Mouse (Mus musculus) hindbrain, embryonic 14.5 days (tissue): ENCODE results near the gene Scfd2. TPM values are rescaled to one million over a fixed set of nuclear protein-coding genes. Genes with fewer than 3 reads are reported as not detected.

Experiments used
- ATAC-seq: fragments of 200-750 bp; cut with Nextera tagmentation; 2 replicates; pipeline ENCODE4 v1.8.0; 2017; ENCODE audit warnings: moderate number of reproducible peaks, mild to moderate bottlenecking, moderate TSS enrichment, moderate library complexity; ENCODE audit not compliant: low FRiP score
- DNase-seq: peaks from one replicate; pipeline ENCODE4 v3.0.0-alpha.2; 2015; ENCODE audit warnings: low spot score
- H3K27ac ChIP-seq: fragments of 300-500 bp; sonication (generic); 2 replicates; pipeline ENCODE4 v1.5.1; 2014; ENCODE audit warnings: mild to moderate bottlenecking, moderate library complexity
- H3K27me3 ChIP-seq: fragments of 300-500 bp; sonication (generic); 2 replicates; pipeline ENCODE4 v1.6.1; 2014; ENCODE audit warnings: mild to moderate bottlenecking, low read length, mixed read lengths; ENCODE audit not compliant: control insufficient read depth, insufficient read depth
- H3K36me3 ChIP-seq: fragments of 300-500 bp; sonication (generic); replicated peaks from 2 replicates; pipeline ENCODE4 v1.6.1; 2014; ENCODE audit not compliant: control insufficient read depth, insufficient read depth
- H3K4me1 ChIP-seq: fragments of 300-500 bp; sonication (generic); replicated peaks from 2 replicates; pipeline ENCODE4 v1.6.1; 2014; ENCODE audit warnings: antibody characterized with exemption, low read length, mixed read lengths; ENCODE audit not compliant: control insufficient read depth, insufficient read depth
- H3K4me2 ChIP-seq: fragments of 300-500 bp; sonication (generic); replicated peaks from 2 replicates; pipeline ENCODE4 v1.6.1; 2014; ENCODE audit warnings: mild to moderate bottlenecking, moderate library complexity
- H3K4me3 ChIP-seq: fragments of 300-500 bp; sonication (generic); replicated peaks from 2 replicates; pipeline ENCODE4 v1.5.1; 2014; ENCODE audit warnings: mild to moderate bottlenecking, low read length
- H3K9ac ChIP-seq: fragments of 300-500 bp; sonication (generic); 2 replicates; pipeline ENCODE4 v1.6.1; 2014
- H3K9me3 ChIP-seq: fragments of 300-500 bp; sonication (generic); 2 replicates; pipeline ENCODE4 v1.6.1; 2016; ENCODE audit warnings: low read length; ENCODE audit not compliant: control insufficient read depth
- WGBS: fragments of 180-500 bp; shearing (Covaris S2); extraction: QIAGEN DNeasy Blood & Tissue Kit; methylation state at CpG from one replicate; pipeline ENCODE4 v1.1.7; 2014; 5-methylcytosine and 5-hydroxymethylcytosine counted together
- polyA plus RNA-seq: library from polyadenylated mRNA; unstranded; fragments of >200 nt; fragmentation: Nextera tagmentation; extraction: Ambion mirVana; gene quantifications from 2 replicates; pipeline ENCODE4 v1.2.1, GENCODE M21; 2014

The Scfd2 gene
- polyA plus RNA-seq, 1 experiment from 2014 or later, result 18.8 TPM

GRCm38 (mm10) chr5:74311865-74312264 is 219.7 kb downstream of the Scfd2 start:
- Histone ChIP-seq H3K4me3 (no peak overlapping the region), H3K9me3 (no peaks in the 10 kb centered on the region), H3K4me2 (no peak overlapping the region), H3K27me3 (peaks cover 3% of the 10 kb centered on the region; the same call in 1 of the 2 replicates), H3K36me3 (no peaks in the 10 kb centered on the region), H3K27ac (no peak overlapping the region), H3K9ac (no peak overlapping the region), H3K4me1 (no peaks in the 10 kb centered on the region)
- DNase-seq, result no peak
- no peak for ATAC-seq
- WGBS, result 47% methylated on average over 6 of the region's 6 CpGs

GRCm38 (mm10) chr5:74311200-74311825 is 220.2 kb downstream of the Scfd2 start:
- no peaks in the 10 kb centered on the region for H3K4me1 ChIP-seq
- H3K9me3 ChIP-seq, result no peaks in the 10 kb centered on the region
- no peak for ATAC-seq
- WGBS, result 32% methylated on average over 6 of the region's 6 CpGs
- no peak overlapping the region for H3K4me2 ChIP-seq
- no peak overlapping the region for H3K9ac ChIP-seq
- DNase-seq, result peak; percentile 82
- no peaks in the 10 kb centered on the region for H3K36me3 ChIP-seq
- H3K27ac ChIP-seq, result no peak overlapping the region
- H3K4me3 ChIP-seq, result no peak overlapping the region
- peaks cover 3% of the 10 kb centered on the region; the same call in 1 of the 2 replicates for H3K27me3 ChIP-seq

GRCm38 (mm10) chr5:74310101-74310500 is 221.5 kb downstream of the Scfd2 start:
- Histone ChIP-seq H3K9ac (no peak overlapping the region), H3K4me2 (no peak overlapping the region)
- WGBS, result 96% methylated on average over 5 of the region's 5 CpGs

GRCm38 (mm10) chr5:74307242-74307641 is 224.3 kb downstream of the Scfd2 start:
- H3K9me3 ChIP-seq, result no peaks in the 10 kb centered on the region
- no peak overlapping the region for H3K9ac ChIP-seq
- H3K4me3 ChIP-seq, result no peak overlapping the region
- no peak overlapping the region for H3K27ac ChIP-seq
- 83% methylated on average over 5 of the region's 5 CpGs for WGBS
- ATAC-seq (no peak), DNase-seq (no peak)
- no peak overlapping the region for H3K4me2 ChIP-seq
- no peaks in the 10 kb centered on the region for H3K27me3 ChIP-seq
- H3K36me3 ChIP-seq, result no peaks in the 10 kb centered on the region
- H3K4me1 ChIP-seq, result no peaks in the 10 kb centered on the region

More at GRCm38 (mm10) chr5:74310101-74310500, 221.5 kb downstream of the Scfd2 start:
- no peaks in the 10 kb centered on the region for H3K9me3 ChIP-seq
- ATAC-seq (no peak), DNase-seq (no peak)
- no peaks in the 10 kb centered on the region for H3K4me1 ChIP-seq
- no peak overlapping the region for H3K27ac ChIP-seq
- no peaks in the 10 kb centered on the region for H3K36me3 ChIP-seq
- H3K4me3 ChIP-seq, result no peak overlapping the region
- peaks cover 3% of the 10 kb centered on the region; the same call in 1 of the 2 replicates for H3K27me3 ChIP-seq

- H3K27ac ChIP-seq, result no peak overlapping the region
- DNase-seq (no peak), ATAC-seq (no peak)
- no peaks in the 10 kb centered on the region for H3K27me3 ChIP-seq
- H3K36me3 ChIP-seq, result no peaks in the 10 kb centered on the region
- H3K9ac ChIP-seq, result no peak overlapping the region
- no peak overlapping the region for H3K4me2 ChIP-seq
- H3K4me1 ChIP-seq, result no peaks in the 10 kb centered on the region
- WGBS, result 71% methylated on average over 4 of the region's 4 CpGs
- no peaks in the 10 kb centered on the region for H3K9me3 ChIP-seq
- no peak overlapping the region for H3K4me3 ChIP-seq
Measured at GRCm38 (mm10) chr5:74305533-74306189, 225.9 kb downstream of the Scfd2 start.

GRCm38 (mm10) chr5:74304767-74305166 is 226.8 kb downstream of the Scfd2 start:
- peaks cover 5% of the 10 kb centered on the region; the same call in 1 of the 2 replicates for H3K4me1 ChIP-seq
- 78% methylated on average over 4 of the region's 4 CpGs for WGBS
- H3K27me3 ChIP-seq, result no peaks in the 10 kb centered on the region
- H3K4me3 ChIP-seq, result no peak overlapping the region
- H3K9me3 ChIP-seq, result no peaks in the 10 kb centered on the region
- no peak overlapping the region for H3K27ac ChIP-seq
- no peaks in the 10 kb centered on the region for H3K36me3 ChIP-seq
- DNase-seq, result no peak
- H3K4me2 ChIP-seq, result no peak overlapping the region
- no peak overlapping the region for H3K9ac ChIP-seq
- ATAC-seq, result no peak

- H3K36me3 ChIP-seq, result no peaks in the 10 kb centered on the region
- H3K4me3 ChIP-seq, result no peak overlapping the region
- no peak overlapping the region for H3K9ac ChIP-seq
- 81% methylated on average over 3 of the region's 3 CpGs for WGBS
- DNase-seq, result no peak
- ATAC-seq, result no peak
- no peak overlapping the region for H3K27ac ChIP-seq
- H3K4me1 ChIP-seq, result peaks cover 5% of the 10 kb centered on the region; the same call in 1 of the 2 replicates
- H3K9me3 ChIP-seq, result no peaks in the 10 kb centered on the region
- no peaks in the 10 kb centered on the region for H3K27me3 ChIP-seq
- H3K4me2 ChIP-seq, result no peak overlapping the region
Measured at GRCm38 (mm10) chr5:74302331-74302730, 229.2 kb downstream of the Scfd2 start.

- Histone ChIP-seq H3K9me3 (no peaks in the 10 kb centered on the region), H3K4me2 (no peak overlapping the region), H3K36me3 (no peaks in the 10 kb centered on the region), H3K9ac (no peak overlapping the region), H3K27ac (no peak overlapping the region), H3K4me1 (peaks cover 5% of the 10 kb centered on the region; the same call in 1 of the 2 replicates), H3K27me3 (no peaks in the 10 kb centered on the region), H3K4me3 (no peak overlapping the region)
- DNase-seq (no peak), ATAC-seq (no peak)
- 97% methylated on average over 2 of the region's 2 CpGs for WGBS
Measured at GRCm38 (mm10) chr5:74301443-74301842, 230.1 kb downstream of the Scfd2 start.

- H3K36me3 ChIP-seq, result no peaks in the 10 kb centered on the region
Measured at GRCm38 (mm10) chr5:74300931-74301330, 230.6 kb downstream of the Scfd2 start.

More at GRCm38 (mm10) chr5:74300931-74301330, 230.6 kb downstream of the Scfd2 start:
- Histone ChIP-seq H3K9ac (no peak overlapping the region), H3K27ac (no peak overlapping the region), H3K27me3 (no peaks in the 10 kb centered on the region), H3K9me3 (no peaks in the 10 kb centered on the region), H3K4me3 (no peak overlapping the region), H3K4me2 (no peak overlapping the region), H3K4me1 (peaks cover 5% of the 10 kb centered on the region; the same call in 1 of the 2 replicates)
- ATAC-seq (no peak), DNase-seq (no peak)
- WGBS, result 66% methylated on average over 5 of the region's 5 CpGs
